Mouse (Mus musculus) fibroblast of lung, adult 2 months (primary cell): ENCODE data around the gene Apeh.
A peak's percentile ranks its signal among the peaks of the same experiment; 100 is the strongest.

Source experiments
- DNase-seq: peaks from one replicate; pipeline ENCODE4 v3.0.0-alpha.2; 2011; ENCODE audit warnings: low read depth

Apeh gene

GRCm38 (mm10) chr9:108073141-108073930 is 21.1 kb downstream of the Apeh start:
- DNase-seq, result no peak

- DNase-seq, result no peak
Measured at GRCm38 (mm10) chr9:108072481-108072924, 21.9 kb downstream of the Apeh start.

DNA sequence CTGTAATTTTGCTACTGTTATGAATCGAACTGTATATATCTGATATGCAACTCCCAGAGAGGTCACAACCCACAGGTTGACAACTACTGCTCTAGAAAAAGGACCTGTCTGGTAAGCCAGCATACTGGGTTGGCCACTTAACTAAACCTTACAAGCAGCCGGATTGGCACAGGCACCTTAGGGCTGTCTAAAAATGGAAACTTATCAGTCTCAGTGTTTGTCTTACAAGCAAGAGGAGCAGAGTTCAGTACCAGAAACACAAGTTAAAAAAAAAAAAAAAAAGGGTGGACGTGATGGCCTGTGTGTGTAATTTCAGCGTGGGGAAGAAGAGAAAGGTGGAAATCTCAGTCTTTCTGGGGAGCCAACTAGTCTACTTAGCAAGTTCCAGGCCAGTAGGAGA is 22.6 kb downstream of the Apeh start:
- no peak for DNase-seq

DNA sequence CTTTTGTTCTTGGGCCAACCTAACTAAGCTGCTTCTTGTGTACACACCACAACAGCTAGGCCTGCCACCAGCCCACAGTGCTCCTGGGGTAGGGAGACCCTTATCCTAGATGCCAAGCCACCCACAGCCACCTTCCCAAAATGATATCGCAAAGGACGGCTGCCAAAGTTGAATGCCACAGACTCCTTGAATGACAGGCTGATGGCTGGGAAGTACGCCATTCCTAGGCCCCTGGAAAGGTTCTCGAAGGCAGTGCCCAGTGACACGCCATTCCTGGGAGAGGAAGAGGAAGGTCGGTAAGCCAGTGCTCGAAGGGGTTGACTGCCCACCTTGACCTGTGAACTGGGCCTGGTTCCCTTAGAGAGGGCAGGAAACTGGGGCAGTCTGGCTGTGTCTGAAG is 24.9 kb downstream of the Apeh start:
- DNase-seq, result no peak

DNA sequence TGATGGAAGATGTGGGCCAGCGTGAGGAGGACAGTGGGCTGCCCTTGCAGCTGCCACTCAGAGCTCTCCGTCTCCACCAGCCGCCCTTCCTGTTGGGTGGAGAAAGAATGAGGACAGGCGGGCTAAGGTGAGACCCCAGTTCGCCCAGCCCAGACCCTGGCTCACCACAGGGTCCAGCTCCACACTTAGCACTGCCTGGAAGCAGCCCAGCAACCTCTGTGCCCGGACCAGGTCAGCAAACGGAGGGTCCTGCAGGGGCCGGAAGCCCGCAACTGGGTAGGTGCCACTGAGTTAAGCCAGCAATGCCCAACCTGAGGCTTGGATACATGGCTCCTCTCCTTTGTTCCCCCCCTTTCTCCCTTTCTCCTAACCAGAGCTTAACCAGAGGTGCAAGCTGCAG is 25.4 kb downstream of the Apeh start:
- DNase-seq, result no peak

DNA sequence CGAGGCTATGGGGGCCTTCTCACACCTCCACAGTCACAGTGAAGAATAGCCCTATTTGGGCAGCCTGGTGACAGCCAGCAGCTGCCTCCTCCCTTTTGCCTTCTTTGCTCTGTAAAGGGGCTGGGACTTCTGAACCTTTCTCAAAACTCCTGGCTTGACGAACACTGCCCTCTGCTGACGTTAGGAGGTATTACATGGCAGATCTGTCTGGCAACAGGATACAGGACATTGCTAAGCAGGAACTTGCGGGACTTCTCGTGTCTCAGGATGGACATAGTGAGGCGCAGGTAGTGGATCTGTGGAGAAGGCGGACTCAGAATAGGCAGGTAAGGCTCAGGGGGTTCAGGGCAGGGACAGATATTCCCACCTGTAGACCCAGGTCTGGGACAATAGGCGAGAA is 26.5 kb downstream of the Apeh start:
- peak; percentile 71 for DNase-seq

DNA sequence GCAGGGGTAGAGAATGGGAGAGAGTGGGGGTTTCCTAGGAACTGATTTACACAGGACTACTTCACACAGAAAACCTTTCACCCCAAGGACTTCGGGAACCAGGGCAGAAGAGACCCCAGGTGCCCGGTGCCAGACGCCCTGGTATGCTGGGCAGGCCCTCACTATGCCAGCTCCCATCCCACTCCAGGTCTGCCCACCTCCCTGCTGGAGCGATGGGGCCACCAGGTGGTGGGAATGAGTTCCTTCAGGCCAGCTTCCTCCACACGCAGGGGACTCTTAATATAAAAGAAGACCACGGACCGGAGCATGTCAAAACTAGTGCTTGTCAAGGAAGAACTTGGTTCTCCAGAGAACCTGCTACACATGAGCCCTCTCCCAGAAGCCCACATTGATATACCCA is 27.2 kb downstream of the Apeh start:
- DNase-seq, result no peak

DNA sequence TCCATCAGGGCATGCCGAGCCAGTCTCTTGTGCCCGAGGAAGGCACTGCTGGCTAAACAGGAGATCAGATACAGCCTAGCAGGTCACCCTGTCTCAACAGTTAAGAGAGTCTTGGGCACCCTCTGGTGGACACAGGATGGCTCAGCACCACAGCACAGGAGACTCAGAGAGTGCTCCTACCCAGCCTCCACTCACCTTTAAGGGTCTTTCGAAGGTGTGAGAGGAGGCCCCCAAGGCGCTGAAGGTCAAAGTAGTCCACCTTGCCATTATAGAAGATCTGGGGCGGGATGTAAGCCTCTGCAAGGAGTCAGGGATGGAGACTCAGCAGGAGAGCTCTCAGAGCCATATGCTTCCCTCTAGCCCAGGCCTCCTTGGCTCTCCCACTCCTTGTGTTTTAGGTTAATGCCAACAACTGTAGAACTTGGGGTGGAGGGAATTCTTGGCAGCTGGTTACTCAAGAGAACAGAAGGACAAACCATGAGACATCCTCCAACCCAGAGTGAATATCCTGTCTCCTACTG is 28.9 kb downstream of the Apeh start:
- no peak for DNase-seq

GRCm38 (mm10) chr9:108063361-108063760 is 31.0 kb downstream of the Apeh start:
- DNase-seq, result no peak

DNA sequence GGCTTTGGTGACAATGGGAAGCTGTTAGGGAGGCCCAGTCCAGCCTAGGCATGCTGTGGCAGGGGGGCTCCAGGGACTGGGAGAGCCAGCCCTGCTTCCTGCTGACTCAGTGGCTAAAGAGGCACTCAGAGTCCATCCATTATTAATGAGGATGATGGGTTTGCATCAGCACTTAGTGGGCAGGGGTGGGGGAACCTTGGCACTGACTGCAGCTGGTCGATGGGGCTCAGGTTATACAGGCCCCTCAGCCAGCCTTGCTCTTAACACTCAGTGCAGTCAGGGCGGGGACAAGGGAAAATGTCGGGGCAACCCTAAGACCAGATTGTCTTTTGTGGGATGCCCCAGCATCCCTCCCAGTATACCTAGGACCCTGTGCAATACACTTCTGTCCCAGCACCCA is 32.3 kb downstream of the Apeh start:
- DNase-seq, result no peak

- DNase-seq, result no peak
Measured at GRCm38 (mm10) chr9:108058291-108058690, 36.1 kb downstream of the Apeh start.

DNA sequence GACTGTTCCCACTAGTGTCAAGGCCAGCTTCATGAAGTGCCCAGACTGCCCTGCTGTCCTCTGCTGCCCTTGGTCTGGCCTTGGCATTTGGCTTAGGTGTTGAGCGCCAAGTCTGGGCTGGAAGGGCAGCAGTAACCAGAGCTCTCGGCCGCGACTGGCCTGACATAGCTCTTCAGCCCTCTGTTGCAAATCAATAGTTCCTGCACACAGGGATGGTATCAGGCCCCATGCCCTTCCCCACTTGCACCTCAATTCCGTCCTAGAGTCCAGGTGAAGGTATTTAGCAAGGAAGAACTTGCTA is 37.2 kb downstream of the Apeh start:
- DNase-seq, result no peak

- DNase-seq, result no peak
Measured at GRCm38 (mm10) chr9:108056361-108057261, 37.8 kb downstream of the Apeh start.

DNA sequence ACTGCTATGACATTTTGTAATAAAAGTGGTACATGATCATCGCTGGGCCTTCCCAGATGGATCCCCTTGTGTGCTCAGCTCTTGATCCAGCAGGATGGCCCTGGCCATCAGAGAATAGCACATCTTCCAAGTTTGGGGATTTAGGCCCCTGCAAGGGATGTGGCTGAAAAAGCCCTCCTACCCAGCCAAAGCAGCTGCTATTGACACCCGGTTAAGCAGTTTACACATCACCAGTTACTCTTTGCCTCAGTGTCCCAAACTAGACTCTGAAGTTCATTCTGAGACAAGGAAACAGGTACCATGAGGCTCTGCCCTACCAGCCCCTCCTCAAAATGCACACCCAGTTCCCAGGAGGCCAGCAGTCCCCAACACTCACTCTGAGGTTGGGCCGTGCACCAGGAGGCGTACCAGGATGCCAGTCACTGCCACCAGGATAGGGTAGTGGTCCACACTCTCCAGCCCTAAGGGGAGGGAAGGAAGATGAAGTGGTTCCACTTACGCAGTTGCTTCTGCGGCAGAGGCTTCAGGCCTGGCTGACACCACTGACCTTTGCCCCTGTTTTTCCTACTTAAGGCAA is 38.7 kb downstream of the Apeh start:
- DNase-seq, result no peak

DNA sequence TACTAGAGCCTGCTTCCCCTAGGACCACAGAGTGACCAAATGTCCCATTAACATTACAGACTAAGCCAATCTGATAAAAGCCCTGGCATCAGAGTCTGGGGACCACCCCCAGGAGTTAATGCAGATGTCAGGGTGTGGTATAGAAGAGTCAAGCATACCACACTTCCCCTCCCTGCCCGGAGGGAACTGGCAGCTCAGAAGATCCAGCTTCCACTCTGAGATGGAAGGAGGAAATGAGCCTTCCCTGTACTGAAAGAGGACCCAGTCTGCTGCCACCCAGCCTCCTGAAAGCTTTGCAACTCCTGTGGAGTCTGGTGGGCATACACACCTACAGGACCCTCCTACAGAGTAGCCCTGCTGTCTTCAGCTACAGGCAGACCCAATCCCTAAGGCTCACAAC is 39.3 kb downstream of the Apeh start:
- no peak for DNase-seq

- no peak for DNase-seq
Measured at GRCm38 (mm10) chr9:108054331-108055040, 39.9 kb downstream of the Apeh start.

- no peak for DNase-seq
Measured at GRCm38 (mm10) chr9:108053665-108054225, 40.7 kb downstream of the Apeh start.

- DNase-seq, result peak; percentile 93
Measured at GRCm38 (mm10) chr9:108052885-108053664, 41.3 kb downstream of the Apeh start, which contains the start of gene Amigo3. Amigo3 (plus strand) TSS chr9:108053159.

DNA sequence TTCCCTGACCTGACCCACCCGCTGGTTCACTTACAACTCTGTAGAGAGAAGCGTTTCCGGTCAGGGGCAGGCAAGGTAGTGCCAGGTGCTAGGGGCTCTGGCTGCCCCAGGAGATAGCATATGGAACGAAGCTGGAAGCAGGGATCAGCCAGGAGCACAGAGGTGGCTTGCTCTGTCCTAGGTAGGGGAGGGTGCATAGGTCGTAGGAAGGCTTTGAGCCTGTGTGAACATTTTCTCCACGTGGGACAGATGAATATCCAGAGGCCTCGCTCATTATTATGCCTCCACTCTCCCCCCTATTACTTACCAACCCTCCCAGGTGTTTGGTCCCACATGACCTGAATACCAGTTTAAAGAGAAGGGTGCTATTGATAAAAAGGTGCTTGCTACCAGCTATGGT is 42.0 kb downstream of the Apeh start:
- no peak for DNase-seq

- DNase-seq, result no peak
Measured at GRCm38 (mm10) chr9:108051931-108052220, 42.5 kb downstream of the Apeh start.
